Mouse (Mus musculus) liver, adult 2 months (tissue): ENCODE measurements around the gene Ifi35. TPM values are rescaled to one million over a fixed set of nuclear protein-coding genes. Genes with fewer than 3 reads are reported as not detected.
"Not testable (repeated sequence)": the region's sequence is repeated elsewhere in the genome, so short reads cannot be mapped to it uniquely, and the experiment has no call there.

ENCODE experiments used
- DNase-seq: peaks from one replicate; pipeline ENCODE4 v3.0.0-alpha.2; 2011; ENCODE audit warnings: low read depth, low spot score; ENCODE audit errors: extremely low read depth
- H3K27ac ChIP-seq: fragments of 200-500 bp; replicated peaks from 2 replicates; pipeline ENCODE4 v1.5.1; 2012; ENCODE audit warnings: low read depth, mild to moderate bottlenecking, control low read depth, inconsistent platforms, low read length; ENCODE audit not compliant: insufficient read depth
- H3K27me3 ChIP-seq: fragments of 200-500 bp; 2 replicates; pipeline ENCODE4 v1.6.1; 2012; ENCODE audit warnings: mild to moderate bottlenecking, moderate library complexity, low read length, inconsistent platforms; ENCODE audit not compliant: control insufficient read depth, insufficient read depth
- H3K36me3 ChIP-seq: fragments of 200-500 bp; 2 replicates; pipeline ENCODE4 v1.6.1; 2012; ENCODE audit warnings: low read length, inconsistent platforms; ENCODE audit not compliant: control insufficient read depth, insufficient read depth
- H3K4me1 ChIP-seq: fragments of 200-500 bp; 2 replicates; pipeline ENCODE4 v1.6.1; 2011; ENCODE audit warnings: low read length; ENCODE audit not compliant: control insufficient read depth, insufficient read depth
- H3K4me3 ChIP-seq: fragments of 200-500 bp; 2 replicates; pipeline ENCODE4 v1.5.1; 2011; ENCODE audit warnings: low read depth, mild to moderate bottlenecking, control low read depth, low read length, moderate library complexity; ENCODE audit not compliant: insufficient read depth
- H3K79me2 ChIP-seq: fragments of 200-500 bp; 2 replicates; pipeline ENCODE4 v1.6.1; 2012; ENCODE audit warnings: inconsistent platforms, mild to moderate bottlenecking, low read length, moderate library complexity; ENCODE audit not compliant: control insufficient read depth, insufficient read depth
- H3K9ac ChIP-seq: fragments of 200-500 bp; 2 replicates; pipeline ENCODE4 v1.6.1; 2012; ENCODE audit warnings: low read depth, mild to moderate bottlenecking, control low read depth, inconsistent platforms, low read length
- CTCF ChIP-seq: fragments of 200-500 bp; IDR thresholded peaks from 2 replicates; pipeline ENCODE4 v1.5.1; 2011; ENCODE audit warnings: low read depth, low read length, control low read depth
- POLR2A ChIP-seq: fragments of 200-500 bp; IDR thresholded peaks from 2 replicates; pipeline ENCODE4 v1.6.1; 2011; ENCODE audit warnings: low read length, control low read depth; ENCODE audit not compliant: insufficient read depth; ENCODE audit errors: extremely low read depth
- WGBS: fragments of 180-500 bp; shearing (Covaris S2); methylation state at CpG from one replicate; pipeline ENCODE4 v1.1.7; 2018; 5-methylcytosine and 5-hydroxymethylcytosine counted together
- polyA plus RNA-seq: library from polyadenylated mRNA; depleted of rRNA; stranded (reverse); fragments of >200 nt; gene quantifications from 2 replicates; pipeline ENCODE4 v1.2.3, GENCODE M21; 2012
- total RNA-seq: library from RNA; depleted of rRNA; stranded (reverse); fragments of >200 nt; gene quantifications from 2 replicates; pipeline ENCODE4 v1.2.3, GENCODE M21; 2014

Gene Ifi35
- total and polyA plus RNA-seq, 2 experiments: 37.1 to 43.6 TPM

DNA sequence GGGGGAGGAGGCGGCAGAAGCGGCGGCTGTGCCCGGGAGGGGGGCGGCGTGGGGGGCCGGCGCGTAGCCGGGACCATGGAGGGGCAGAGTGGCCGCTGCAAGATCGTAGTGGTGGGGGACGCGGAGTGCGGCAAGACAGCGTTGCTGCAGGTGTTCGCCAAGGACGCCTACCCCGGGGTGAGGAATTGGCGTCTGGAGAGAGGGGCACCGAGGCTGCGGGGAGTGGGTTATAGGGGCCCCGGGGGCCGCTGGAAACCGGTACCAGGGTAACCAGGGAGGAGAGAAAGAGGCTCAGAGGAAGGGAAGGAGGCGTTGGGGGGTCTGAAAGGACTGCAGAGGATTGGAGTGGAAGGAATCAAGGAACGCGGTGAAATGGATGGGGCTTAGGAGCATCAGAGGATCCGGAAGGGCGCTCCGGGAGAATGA lies 20.1 kb downstream of the Ifi35 start:
- no peak for DNase-seq
- no peak overlapping the region for H3K27ac ChIP-seq
- TF ChIP-seq POLR2A: no peak
- TF ChIP-seq CTCF: no peak
- H3K4me1 ChIP-seq: peaks cover 1% of the 10 kb centered on the region; the same call in 1 of the 2 replicates
- WGBS: 1% methylated on average over 23 of the region's 31 CpGs
- no peaks in the 10 kb centered on the region for H3K79me2 ChIP-seq
- peak overlapping the region; percentile 83 for H3K9ac ChIP-seq
- peak overlapping the region; percentile 66 for H3K4me3 ChIP-seq
- no peaks in the 10 kb centered on the region for H3K27me3 ChIP-seq
- no peaks in the 10 kb centered on the region for H3K36me3 ChIP-seq

DNA sequence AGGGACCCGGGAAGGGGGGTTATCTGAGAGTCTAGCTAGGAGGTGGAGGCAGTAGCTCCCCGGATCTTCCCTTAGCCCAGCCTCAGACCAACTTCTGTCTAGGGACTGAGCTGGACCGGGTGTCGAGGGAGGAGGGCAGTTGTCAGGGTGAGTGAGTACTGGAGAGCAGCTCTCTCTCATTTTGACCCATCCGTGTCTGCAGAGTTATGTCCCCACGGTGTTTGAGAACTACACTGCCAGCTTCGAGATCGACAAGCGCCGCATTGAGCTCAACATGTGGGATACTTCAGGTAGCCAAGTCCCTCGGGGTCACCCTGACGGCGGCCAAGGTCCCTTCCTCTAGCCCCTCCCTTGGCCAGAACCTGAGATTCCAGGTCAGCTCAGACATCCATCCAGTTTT lies 20.5 kb downstream of the Ifi35 start:
- H3K27ac ChIP-seq: no peak overlapping the region
- H3K27me3 ChIP-seq: no peaks in the 10 kb centered on the region
- H3K4me3 ChIP-seq: no peak overlapping the region
- no peaks in the 10 kb centered on the region for H3K79me2 ChIP-seq
- H3K9ac ChIP-seq: no peak overlapping the region; the same call in 1 of the 2 replicates
- H3K36me3 ChIP-seq: no peaks in the 10 kb centered on the region
- TF ChIP-seq CTCF: no peak
- TF ChIP-seq POLR2A: no peak
- 21% methylated on average over 13 of the region's 13 CpGs for WGBS
- peaks cover 1% of the 10 kb centered on the region; the same call in 1 of the 2 replicates for H3K4me1 ChIP-seq
- no peak for DNase-seq

DNA sequence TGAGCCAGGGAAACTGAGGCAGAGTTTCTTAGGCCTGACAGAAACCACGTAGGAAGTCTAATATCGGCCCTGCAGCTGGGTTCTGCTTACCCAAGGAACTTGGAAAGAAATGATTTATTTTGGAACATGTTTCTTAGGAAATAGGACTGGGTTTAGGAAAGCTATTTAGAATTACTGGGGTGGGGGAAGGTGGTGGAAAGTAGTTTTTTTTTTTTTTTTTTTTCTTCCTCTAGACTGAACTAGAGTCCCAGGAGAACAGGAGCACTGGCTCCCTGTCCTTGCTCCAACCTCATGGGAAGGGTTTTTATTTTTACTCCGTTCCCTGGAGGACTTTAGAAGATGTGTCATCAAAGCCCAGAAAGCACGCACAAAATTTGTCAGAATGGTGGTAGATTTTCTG lies 20.9 kb downstream of the Ifi35 start:
- Histone ChIP-seq H3K4me3 (no peak overlapping the region), H3K9ac (no peak overlapping the region), H3K4me1 (peaks cover 1% of the 10 kb centered on the region; the same call in 1 of the 2 replicates), H3K27ac (no peak overlapping the region), H3K79me2 (no peaks in the 10 kb centered on the region), H3K36me3 (no peaks in the 10 kb centered on the region), H3K27me3 (no peaks in the 10 kb centered on the region)
- DNase-seq: no peak
- 88% methylated on average over 4 of the region's 4 CpGs for WGBS
- TF ChIP-seq POLR2A (no peak), CTCF (no peak)

DNA sequence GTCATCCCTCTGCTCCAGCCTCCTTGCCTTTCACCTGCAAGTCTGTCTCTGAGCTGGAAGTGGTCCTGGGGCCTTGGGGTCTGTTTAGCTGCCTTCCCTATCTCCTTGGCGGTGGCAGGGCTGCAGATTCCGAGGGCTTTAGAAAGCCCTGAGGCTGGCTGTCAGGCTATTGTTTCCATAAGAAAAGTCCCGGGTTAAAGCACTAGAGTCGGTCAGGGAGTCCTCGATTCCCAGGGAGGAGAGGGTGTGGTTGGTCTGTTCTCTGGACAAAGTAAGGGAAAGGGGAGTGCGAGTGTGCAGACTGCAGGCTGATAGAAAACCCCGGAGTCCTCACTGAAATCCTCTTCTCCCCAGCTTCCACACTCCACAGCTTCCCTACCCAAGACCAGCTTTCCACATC lies 22.0 kb downstream of the Ifi35 start:
- Histone ChIP-seq H3K27ac (no peak overlapping the region), H3K79me2 (no peaks in the 10 kb centered on the region), H3K4me3 (no peak overlapping the region), H3K4me1 (peaks cover 1% of the 10 kb centered on the region; the same call in 1 of the 2 replicates), H3K9ac (no peak overlapping the region), H3K36me3 (no peaks in the 10 kb centered on the region), H3K27me3 (no peaks in the 10 kb centered on the region)
- TF ChIP-seq CTCF (no peak), POLR2A (no peak)
- no peak for DNase-seq
- WGBS: 78% methylated on average over 7 of the region's 7 CpGs

DNA sequence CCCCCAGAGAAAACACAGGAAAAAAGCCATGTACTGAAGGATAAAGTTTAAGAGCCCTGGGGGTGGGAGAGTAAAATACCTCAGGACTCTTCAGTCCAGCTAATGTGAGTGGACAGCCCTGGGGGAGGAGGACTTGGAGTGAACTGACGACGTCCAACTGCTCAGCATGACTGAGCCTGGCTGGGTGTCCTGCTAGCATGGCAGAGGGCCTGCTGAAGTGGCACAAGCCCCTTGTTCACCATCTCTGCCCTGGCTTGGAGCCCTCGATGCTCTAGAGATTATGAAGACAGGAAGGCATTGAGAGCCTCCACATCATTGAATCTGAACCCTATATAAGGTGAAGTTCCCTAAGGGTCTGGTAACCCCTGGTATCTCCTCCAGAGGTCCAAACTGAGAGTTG lies 23.7 kb downstream of the Ifi35 start:
- DNase-seq: no peak
- Histone ChIP-seq H3K27ac (no peak overlapping the region), H3K9ac (no peak overlapping the region), H3K79me2 (no peaks in the 10 kb centered on the region), H3K4me1 (peaks cover 1% of the 10 kb centered on the region; the same call in 1 of the 2 replicates), H3K4me3 (no peak overlapping the region), H3K36me3 (no peaks in the 10 kb centered on the region), H3K27me3 (no peaks in the 10 kb centered on the region)
- 89% methylated on average over 3 of the region's 3 CpGs for WGBS
- TF ChIP-seq POLR2A (no peak), CTCF (no peak)

DNA sequence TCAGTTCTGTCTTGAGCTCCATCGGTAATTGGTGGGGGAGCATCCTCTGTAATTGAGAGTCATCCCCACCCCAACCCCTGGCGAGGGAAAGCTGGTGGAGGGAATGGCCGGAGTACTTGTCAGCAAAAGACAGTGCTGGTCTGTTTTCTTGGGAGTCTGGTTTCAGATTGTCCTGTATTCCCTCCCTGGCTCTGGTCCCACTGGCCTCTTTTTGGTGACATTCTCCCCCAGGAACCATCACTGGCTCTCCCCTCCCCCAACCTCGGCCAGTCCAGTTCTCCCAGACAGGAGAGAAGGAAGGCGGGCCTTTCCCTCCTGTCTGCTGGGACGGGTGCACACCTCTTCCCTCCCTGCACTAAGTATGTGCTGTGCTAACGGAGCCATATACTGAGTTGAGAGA lies 24.1 kb downstream of the Ifi35 start:
- H3K9ac ChIP-seq: no peak overlapping the region
- TF ChIP-seq POLR2A (no peak), CTCF (no peak)
- no peaks in the 10 kb centered on the region for H3K36me3 ChIP-seq
- H3K4me1 ChIP-seq: no peaks in the 10 kb centered on the region
- no peaks in the 10 kb centered on the region for H3K27me3 ChIP-seq
- no peaks in the 10 kb centered on the region for H3K79me2 ChIP-seq
- DNase-seq: no peak
- 72% methylated on average over 7 of the region's 7 CpGs for WGBS
- H3K27ac ChIP-seq: no peak overlapping the region
- no peak overlapping the region for H3K4me3 ChIP-seq

DNA sequence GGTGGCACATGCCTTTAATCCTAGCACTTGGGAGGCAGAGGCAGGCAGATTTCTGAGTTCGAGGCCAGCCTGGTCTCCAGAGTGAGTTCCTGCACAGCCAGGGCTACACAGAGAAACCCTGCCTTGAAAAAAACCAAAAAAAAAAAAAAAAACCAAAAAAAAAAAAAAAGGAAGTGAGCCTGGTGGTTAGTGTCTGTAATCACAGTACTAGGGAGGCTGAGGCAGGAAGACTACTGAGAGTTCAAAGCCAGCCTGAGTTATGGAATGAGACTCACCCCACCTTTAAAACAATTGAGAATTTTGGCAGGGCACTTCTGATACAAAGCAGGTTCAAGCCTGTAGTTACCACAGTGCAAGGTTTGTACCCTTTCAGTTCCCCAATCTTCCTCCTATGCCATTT lies 25.5 kb downstream of the Ifi35 start:
- not testable (repeated sequence) for H3K36me3 ChIP-seq, DNase-seq, H3K27ac ChIP-seq, H3K4me1 ChIP-seq, H3K27me3 ChIP-seq, H3K4me3 ChIP-seq, H3K9ac ChIP-seq, H3K79me2 ChIP-seq
- WGBS: 61% methylated on average over 1 of the region's 1 CpGs
